Mouse (Mus musculus): ENCODE measurements around the gene Trem3. TPM values are rescaled to one million over a fixed set of nuclear protein-coding genes. Genes with fewer than 3 reads are reported as not detected.
A peak's percentile ranks its signal among the peaks of the same experiment; 100 is the strongest.

Gene Trem3
- under 1 TPM; 0.70 to 0.72 TPM for total RNA-seq (2021)
- long read RNA-seq, experiment 1, partial matches to known transcripts, result 0 of 1 reads
- long read RNA-seq, experiment 1, other reads (novel, unspliced or antisense), result 1 of 1 reads
- long read RNA-seq, experiment 2, result 0 reads

- no peak for DNase-seq
These were observed at the start of gene Trem3 for GRCm38 (mm10) chr17:48247221-48247928. Gene Trem3 (plus strand): TSS chr17:48247777.

GRCm38 (mm10) chr17:48203086-48203485 is 44.5 kb upstream of the Trem3 start:
- no peak for DNase-seq

GRCm38 (mm10) chr17:48212596-48212995 is 35.0 kb upstream of the Trem3 start:
- no peak for DNase-seq

- DNase-seq, result no peak
These were observed 34.1 kb upstream of the Trem3 start for GRCm38 (mm10) chr17:48213511-48213910.

GRCm38 (mm10) chr17:48215429-48215828 is 32.1 kb upstream of the Trem3 start:
- DNase-seq, result no peak

GRCm38 (mm10) chr17:48230680-48231079 is 16.9 kb upstream of the Trem3 start:
- no peak for DNase-seq

GRCm38 (mm10) chr17:48232518-48232917 is 15.1 kb upstream of the Trem3 start, which contains the start of gene Trem1:
Gene Trem1 (plus strand): TSS chr17:48232768.
- DNase-seq, result no peak

- no peak for DNase-seq
These were observed 13.8 kb upstream of the Trem3 start for GRCm38 (mm10) chr17:48233789-48234188.

GRCm38 (mm10) chr17:48234550-48234949 is 13.0 kb upstream of the Trem3 start:
- DNase-seq, result no peak

- no peak for DNase-seq
These were observed 11.7 kb upstream of the Trem3 start for GRCm38 (mm10) chr17:48235773-48236370.

GRCm38 (mm10) chr17:48237621-48238020 is 10.0 kb upstream of the Trem3 start:
- no peak for DNase-seq

GRCm38 (mm10) chr17:48249039-48249438 is 1.5 kb downstream of the Trem3 start:
- no peak for DNase-seq

GRCm38 (mm10) chr17:48249501-48249900 is 1.9 kb downstream of the Trem3 start:
- peak; percentile 47 for DNase-seq

- no peak for DNase-seq
These were observed 3.1 kb downstream of the Trem3 start for GRCm38 (mm10) chr17:48250631-48251030.

GRCm38 (mm10) chr17:48256575-48256974 is 9.0 kb downstream of the Trem3 start:
- no peak for DNase-seq

GRCm38 (mm10) chr17:48261868-48262267 is 14.3 kb downstream of the Trem3 start:
- no peak for DNase-seq

- no peak for DNase-seq
These were observed 16.3 kb downstream of the Trem3 start, which contains the start of gene Treml4 for GRCm38 (mm10) chr17:48263741-48264362. Gene Treml4 (plus strand): TSS chr17:48264295.

- DNase-seq, result no peak
These were observed 17.1 kb downstream of the Trem3 start for GRCm38 (mm10) chr17:48264662-48265061.

GRCm38 (mm10) chr17:48266138-48266537 is 18.6 kb downstream of the Trem3 start:
- no peak for DNase-seq

- no peak for DNase-seq
These were observed 19.2 kb downstream of the Trem3 start for GRCm38 (mm10) chr17:48266610-48267304.

- no peak for DNase-seq
These were observed 20.0 kb downstream of the Trem3 start for GRCm38 (mm10) chr17:48267591-48267990.

- DNase-seq, result no peak
These were observed 20.7 kb downstream of the Trem3 start for GRCm38 (mm10) chr17:48268276-48268675.

- no peak for DNase-seq
These were observed 22.3 kb downstream of the Trem3 start for GRCm38 (mm10) chr17:48269833-48270232.
